Mouse (Mus musculus): ENCODE data around the gene Hoxd12. TPM values are rescaled to one million over a fixed set of nuclear protein-coding genes. Genes with fewer than 3 reads are reported as not detected.

The Hoxd12 gene
- polyA plus RNA-seq, 1 experiment = 3.7 TPM

DNA sequence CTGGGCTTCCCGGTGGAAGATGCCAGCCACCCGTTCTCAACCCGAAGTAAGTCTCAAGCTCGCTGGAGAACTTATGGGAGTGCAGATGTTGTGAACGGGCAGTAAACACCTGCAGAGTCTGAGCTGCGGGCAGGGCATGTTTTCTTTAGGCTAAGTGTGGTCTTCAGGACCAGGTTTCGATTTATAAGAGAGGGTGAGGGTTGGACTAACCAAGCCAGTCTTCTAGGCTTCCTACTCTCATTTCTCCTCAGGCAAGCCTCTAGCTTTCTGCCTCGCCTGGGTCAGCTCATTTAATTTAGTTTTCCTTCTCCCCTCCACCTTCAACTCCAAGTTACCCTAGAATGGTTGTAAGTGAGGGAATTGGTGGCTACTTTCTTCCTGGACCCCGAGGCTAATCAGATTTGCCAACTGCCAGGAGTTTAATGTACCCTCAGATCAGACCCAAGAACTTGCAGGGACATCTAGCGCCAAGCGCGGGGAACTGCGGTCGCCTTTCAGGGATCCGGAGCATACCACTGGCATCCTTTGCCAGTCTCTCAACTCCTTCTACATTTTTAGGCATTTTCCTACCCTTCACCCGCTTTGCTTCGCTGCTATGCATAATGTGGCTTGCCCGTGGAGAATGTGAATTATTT, 11.4 kb upstream of the Hoxd12 start:
- H3K4me3 ChIP-seq (ENCODE audit: insufficient read depth, low read length) = no peak overlapping the region
- H3K4me1 ChIP-seq (ENCODE audit: control insufficient read depth, insufficient read depth, low read length) = no peaks in the 10 kb centered on the region
- TF ChIP-seq POLR2A (IDR thresholded peaks at IDR 0.05; ENCODE audit: low read depth, low read length) (no peak), CTCF (IDR thresholded peaks at IDR 0.05; ENCODE audit: borderline replicate concordance, insufficient read depth, low read length) (peak; percentile 32; the same call in 1 of the 2 replicates)
- H3K27ac ChIP-seq (ENCODE audit: insufficient read depth, low read length) = no peak overlapping the region

DNA sequence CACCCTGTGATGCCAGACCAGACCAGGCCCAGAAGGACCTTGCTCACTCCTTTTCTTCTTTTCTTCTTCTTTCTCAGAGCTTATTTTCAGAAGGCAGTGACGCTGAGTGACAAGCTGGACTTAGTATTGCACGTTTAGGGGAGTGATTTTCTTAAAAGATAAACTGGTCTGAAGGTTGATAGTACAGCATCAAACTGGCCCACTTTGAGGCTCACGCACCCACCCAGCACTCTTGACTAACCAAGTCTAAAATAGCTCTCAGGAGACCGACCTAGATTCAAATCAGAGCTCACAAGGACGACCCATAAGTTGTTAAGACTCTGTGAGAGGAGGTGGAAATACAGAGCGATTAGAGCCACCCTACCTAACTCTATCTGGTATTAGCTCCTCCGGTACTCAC, 8.4 kb upstream of the Hoxd12 start:
- H3K27ac ChIP-seq (ENCODE audit: insufficient read depth, low read length) = peak overlapping the region; percentile 51
- no peak overlapping the region for H3K4me3 ChIP-seq (ENCODE audit: insufficient read depth, low read length)
- H3K4me1 ChIP-seq (ENCODE audit: control insufficient read depth, insufficient read depth, low read length) = no peaks in the 10 kb centered on the region
- no peak for TF ChIP-seq POLR2A (IDR thresholded peaks at IDR 0.05; ENCODE audit: low read depth, low read length)
- TF ChIP-seq CTCF (IDR thresholded peaks at IDR 0.05; ENCODE audit: borderline replicate concordance, insufficient read depth, low read length) = no peak

DNA sequence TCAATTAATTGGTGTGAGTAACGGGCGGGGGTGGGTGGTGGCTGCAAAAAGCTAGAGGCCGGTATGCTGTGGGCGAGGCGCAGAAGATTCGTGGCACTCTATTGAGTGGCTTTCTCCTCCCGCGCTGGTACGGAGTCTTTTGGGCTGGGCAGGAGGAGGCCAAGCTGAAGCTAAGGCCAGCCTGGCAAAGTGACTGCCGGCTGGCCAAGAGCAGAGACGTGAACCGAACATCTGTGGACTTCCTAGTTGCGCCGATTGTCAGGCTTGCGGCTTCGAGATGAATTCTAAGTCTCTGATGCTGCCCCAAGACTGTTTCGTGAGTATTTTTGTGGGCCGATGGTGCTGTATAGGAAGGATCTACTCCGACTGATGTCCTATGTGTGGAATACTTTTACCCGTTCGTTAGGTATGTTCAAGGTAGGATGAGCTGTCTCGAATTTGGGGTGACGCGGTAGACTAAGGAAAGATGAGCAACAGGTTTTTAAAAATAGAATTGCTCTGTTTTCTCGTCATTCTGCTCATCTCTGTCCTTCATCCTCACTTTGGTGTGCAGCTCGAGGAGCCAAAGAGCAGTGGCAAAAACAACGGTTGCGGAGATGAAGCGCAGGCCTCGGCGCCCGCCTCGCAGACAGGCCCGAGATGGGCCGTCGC, 7.5 kb upstream of the Hoxd12 start:
- TF ChIP-seq POLR2A (IDR thresholded peaks at IDR 0.05; ENCODE audit: low read depth, low read length) (peak; percentile 46), CTCF (IDR thresholded peaks at IDR 0.05; ENCODE audit: borderline replicate concordance, insufficient read depth, low read length) (no peak)
- H3K4me1 ChIP-seq (ENCODE audit: control insufficient read depth, insufficient read depth, low read length) = no peaks in the 10 kb centered on the region
- H3K4me3 ChIP-seq (ENCODE audit: insufficient read depth, low read length) = peak overlapping the region; percentile 4; the same call in 1 of the 2 replicates
- peak overlapping the region; percentile 82 for H3K27ac ChIP-seq (ENCODE audit: insufficient read depth, low read length)

DNA sequence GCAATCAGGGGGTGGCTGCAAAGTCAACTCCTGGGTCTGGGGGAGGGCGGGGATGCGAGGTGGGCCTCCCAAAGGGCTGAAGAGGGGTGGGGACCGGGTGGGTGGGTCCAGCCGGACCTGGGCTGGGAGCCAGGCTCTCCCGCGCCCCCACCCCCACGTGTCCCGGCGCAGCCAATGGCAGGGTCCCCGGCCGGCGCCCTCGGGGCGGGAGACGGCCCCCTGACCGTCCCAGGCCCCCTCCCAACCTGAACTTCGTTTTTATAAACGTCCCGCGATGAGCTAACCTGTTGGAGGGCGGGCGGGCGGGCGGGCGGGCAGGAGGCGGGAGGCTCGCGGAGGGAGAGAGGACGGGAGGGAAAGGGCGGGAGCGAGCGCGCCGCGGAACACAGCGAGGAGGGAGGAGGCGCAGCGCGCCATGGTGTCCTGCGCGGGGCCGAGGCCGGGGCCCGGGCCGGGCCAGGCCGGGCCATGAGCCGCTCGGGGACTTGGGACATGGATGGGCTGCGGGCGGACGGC, 6.9 kb upstream of the Hoxd12 start, which contains the start of gene Hoxd13:
Gene Hoxd13 (plus strand): TSS at position 469 of the 516 bp plus-strand sequence.
- TF ChIP-seq POLR2A (IDR thresholded peaks at IDR 0.05; ENCODE audit: low read depth, low read length) (peak; percentile 46; the same call in 1 of the 2 replicates), CTCF (IDR thresholded peaks at IDR 0.05; ENCODE audit: borderline replicate concordance, insufficient read depth, low read length) (no peak)
- peak within 1 kb of the TSS; percentile 12 for H3K4me3 ChIP-seq (ENCODE audit: insufficient read depth, low read length)
- peak within 1 kb of the TSS; percentile 82 for H3K27ac ChIP-seq (ENCODE audit: insufficient read depth, low read length)
- no peaks in the 10 kb centered on the region for H3K4me1 ChIP-seq (ENCODE audit: control insufficient read depth, insufficient read depth, low read length)

DNA sequence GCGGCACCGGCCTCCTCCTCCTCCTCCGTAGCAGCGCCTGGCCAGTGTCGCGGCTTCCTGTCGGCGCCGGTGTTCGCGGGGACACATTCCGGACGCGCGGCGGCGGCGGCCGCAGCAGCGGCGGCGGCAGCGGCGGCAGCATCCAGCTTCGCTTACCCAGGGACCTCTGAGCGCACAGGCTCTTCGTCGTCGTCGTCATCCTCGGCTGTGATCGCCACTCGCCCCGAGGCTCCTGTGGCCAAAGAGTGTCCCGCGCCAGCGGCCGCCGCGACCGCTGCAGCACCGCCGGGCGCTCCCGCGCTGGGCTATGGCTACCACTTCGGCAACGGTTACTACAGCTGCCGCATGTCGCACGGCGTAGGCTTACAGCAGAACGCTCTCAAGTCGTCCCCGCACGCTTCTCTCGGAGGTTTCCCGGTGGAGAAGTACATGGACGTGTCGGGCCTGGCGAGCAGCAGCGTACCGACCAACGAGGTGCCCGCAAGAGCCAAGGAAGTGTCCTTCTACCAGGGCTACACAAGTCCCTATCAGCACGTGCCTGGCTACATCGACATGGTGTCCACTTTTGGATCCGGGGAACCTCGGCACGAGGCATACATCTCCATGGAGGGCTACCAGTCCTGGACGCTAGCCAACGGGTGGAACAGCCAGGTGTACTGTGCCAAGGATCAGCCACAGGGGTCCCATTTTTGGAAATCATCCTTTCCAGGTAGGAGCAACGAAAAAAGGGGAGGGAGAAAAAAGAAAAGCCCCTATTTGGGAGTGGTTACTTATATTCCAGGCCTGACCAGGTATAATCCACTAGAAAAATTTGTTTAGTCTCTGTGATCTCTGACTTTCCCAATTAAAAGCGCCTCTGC, 6.2 kb upstream of the Hoxd12 start:
- Histone ChIP-seq H3K4me1 (ENCODE audit: control insufficient read depth, insufficient read depth, low read length) (no peaks in the 10 kb centered on the region), H3K27ac (ENCODE audit: insufficient read depth, low read length) (no peak overlapping the region), H3K4me3 (ENCODE audit: insufficient read depth, low read length) (peak overlapping the region; percentile 12)
- TF ChIP-seq CTCF (IDR thresholded peaks at IDR 0.05; ENCODE audit: borderline replicate concordance, insufficient read depth, low read length) = no peak
- TF ChIP-seq POLR2A (IDR thresholded peaks at IDR 0.05; ENCODE audit: low read depth, low read length) = no peak

DNA sequence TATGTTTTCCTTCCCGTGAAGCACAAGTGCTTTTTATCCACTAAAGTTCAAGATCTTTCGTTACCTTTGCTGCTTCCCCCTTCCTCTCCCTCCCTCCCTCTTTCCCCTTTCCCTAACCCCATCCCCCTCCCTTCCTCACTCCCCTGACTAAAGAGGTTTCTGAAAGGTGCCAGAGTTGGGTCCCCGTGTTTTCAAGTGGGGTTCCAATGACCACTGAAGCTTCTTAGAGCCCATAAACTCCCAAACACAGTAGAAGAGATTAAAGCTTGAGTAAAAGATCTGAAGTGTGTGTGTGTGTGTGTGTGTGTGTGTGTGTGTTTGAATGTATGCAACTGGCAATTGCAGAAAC, 5.6 kb upstream of the Hoxd12 start:
- TF ChIP-seq CTCF (IDR thresholded peaks at IDR 0.05; ENCODE audit: borderline replicate concordance, insufficient read depth, low read length) = no peak
- no peak for TF ChIP-seq POLR2A (IDR thresholded peaks at IDR 0.05; ENCODE audit: low read depth, low read length)
- H3K27ac ChIP-seq (ENCODE audit: insufficient read depth, low read length) = no peak overlapping the region
- H3K4me1 ChIP-seq (ENCODE audit: control insufficient read depth, insufficient read depth, low read length) = no peaks in the 10 kb centered on the region
- peak overlapping the region; percentile 12 for H3K4me3 ChIP-seq (ENCODE audit: insufficient read depth, low read length)

DNA sequence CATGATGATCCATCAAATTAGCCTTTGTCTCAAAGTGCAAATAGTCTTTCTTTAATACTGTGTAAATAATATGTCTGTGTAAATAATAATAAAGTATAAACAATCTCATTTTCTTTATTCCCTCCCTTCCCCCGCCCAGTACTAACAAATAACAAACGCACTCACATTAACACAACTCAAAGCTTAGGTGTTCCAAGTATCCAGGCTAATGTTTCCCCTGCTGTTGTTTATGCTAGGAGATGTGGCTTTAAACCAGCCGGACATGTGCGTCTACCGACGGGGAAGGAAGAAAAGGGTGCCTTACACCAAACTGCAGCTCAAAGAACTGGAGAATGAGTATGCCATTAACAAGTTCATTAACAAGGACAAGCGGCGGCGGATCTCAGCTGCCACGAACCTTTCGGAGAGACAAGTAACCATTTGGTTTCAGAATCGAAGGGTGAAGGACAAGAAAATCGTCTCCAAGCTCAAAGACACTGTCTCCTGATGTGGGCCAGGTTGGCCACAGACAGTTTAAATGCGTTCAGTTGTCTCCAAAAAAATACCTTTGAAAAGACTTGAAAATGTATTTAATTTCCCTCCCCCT, 5.1 kb upstream of the Hoxd12 start:
- Histone ChIP-seq H3K27ac (ENCODE audit: insufficient read depth, low read length) (no peak overlapping the region), H3K4me3 (ENCODE audit: insufficient read depth, low read length) (peak overlapping the region; percentile 35), H3K4me1 (ENCODE audit: control insufficient read depth, insufficient read depth, low read length) (no peaks in the 10 kb centered on the region)
- no peak for TF ChIP-seq POLR2A (IDR thresholded peaks at IDR 0.05; ENCODE audit: low read depth, low read length)
- no peak for TF ChIP-seq CTCF (IDR thresholded peaks at IDR 0.05; ENCODE audit: borderline replicate concordance, insufficient read depth, low read length)

DNA sequence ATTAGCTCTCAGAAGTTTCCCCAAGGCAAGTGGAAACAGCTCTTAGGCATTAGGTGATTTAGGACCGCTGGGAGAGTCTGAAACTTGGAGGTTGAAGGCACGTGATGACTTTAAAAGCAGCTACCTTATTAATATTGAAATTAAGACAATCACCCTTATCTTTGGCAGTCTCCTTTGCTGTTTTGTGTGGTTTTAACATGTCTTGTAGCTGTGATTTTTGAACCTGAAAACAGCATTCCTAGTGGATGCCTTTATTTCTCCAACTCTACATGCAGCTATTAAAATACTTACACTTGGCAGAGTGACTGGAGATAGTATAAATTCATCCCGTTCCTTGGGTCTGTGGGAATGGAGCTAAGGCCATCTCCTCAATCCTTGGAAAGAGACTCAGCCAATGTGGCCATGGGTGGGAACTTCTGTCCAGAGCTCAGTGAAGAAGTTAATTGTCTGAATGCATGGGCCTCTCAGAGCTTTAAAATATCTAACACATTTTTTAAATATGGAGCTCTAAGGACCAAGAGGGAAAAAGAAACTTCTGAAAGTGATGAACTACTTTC, 4.1 kb upstream of the Hoxd12 start:
- Histone ChIP-seq H3K4me1 (ENCODE audit: control insufficient read depth, insufficient read depth, low read length) (no peaks in the 10 kb centered on the region), H3K4me3 (ENCODE audit: insufficient read depth, low read length) (peak overlapping the region; percentile 9), H3K27ac (ENCODE audit: insufficient read depth, low read length) (no peak overlapping the region)
- TF ChIP-seq POLR2A (IDR thresholded peaks at IDR 0.05; ENCODE audit: low read depth, low read length) (no peak), CTCF (IDR thresholded peaks at IDR 0.05; ENCODE audit: borderline replicate concordance, insufficient read depth, low read length) (no peak)

DNA sequence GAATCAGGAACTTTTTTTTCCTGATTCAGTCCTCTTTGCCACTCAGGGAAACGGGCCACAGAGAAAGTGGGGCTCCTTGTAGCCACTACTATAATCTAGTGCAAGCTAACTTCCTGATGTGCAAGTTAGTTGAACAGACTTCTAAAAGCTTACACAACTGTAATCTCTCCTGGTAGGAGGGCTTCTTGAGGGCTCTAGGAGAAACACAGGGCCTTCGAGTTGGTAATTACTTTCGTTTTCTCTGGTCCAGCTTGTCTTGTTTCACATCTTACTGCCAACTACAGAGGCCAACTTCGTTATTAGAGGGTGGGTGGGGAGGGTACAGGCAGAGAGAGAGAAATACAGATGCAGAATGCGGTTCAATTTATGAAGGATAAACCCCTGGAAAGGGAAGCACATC, 3.0 kb upstream of the Hoxd12 start:
- no peak overlapping the region for H3K27ac ChIP-seq (ENCODE audit: insufficient read depth, low read length)
- no peak for TF ChIP-seq CTCF (IDR thresholded peaks at IDR 0.05; ENCODE audit: borderline replicate concordance, insufficient read depth, low read length)
- no peak for TF ChIP-seq POLR2A (IDR thresholded peaks at IDR 0.05; ENCODE audit: low read depth, low read length)

More for the DNA sequence above, 3.0 kb upstream of the Hoxd12 start:
- no peaks in the 10 kb centered on the region for H3K4me1 ChIP-seq (ENCODE audit: control insufficient read depth, insufficient read depth, low read length)
- no peak overlapping the region for H3K4me3 ChIP-seq (ENCODE audit: insufficient read depth, low read length)
